Mouse (Mus musculus): ENCODE results near the gene Tbrg4.

DNA sequence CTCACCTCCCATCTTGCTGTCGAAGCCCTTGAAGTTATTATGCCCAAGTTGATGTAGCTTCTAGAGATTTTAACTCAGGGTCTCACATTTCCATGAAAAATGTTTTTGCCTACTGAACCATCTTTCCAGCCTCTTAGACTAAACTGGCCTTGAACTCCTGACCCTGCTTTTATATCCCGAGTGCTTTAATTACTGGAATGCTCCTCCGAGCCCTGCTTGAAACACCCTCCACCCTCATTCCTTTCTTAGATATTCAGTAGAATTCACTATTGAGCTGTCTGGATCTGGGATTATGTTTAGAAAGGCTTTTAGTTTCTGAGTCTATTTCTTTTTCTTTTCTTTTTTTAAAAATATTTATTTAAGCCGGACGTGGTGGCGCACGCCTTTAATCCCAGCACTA, 46.5 kb downstream of the Tbrg4 start:
- TF ChIP-seq SIN3A (IDR thresholded peaks at IDR 0.05; ENCODE audit: low read length) (no peak), CTCF (IDR thresholded peaks at IDR 0.05 in 2 of 3, conservative IDR thresholded peaks at IDR 0.05 in 1 of 3; ENCODE audit: control insufficient read depth in 1 of 3, insufficient read depth in 1 of 3, low read depth in 2 of 3, low read length in 3 of 3, poor library complexity in 1 of 3, severe bottlenecking in 1 of 3) (no peak), RCOR1 (IDR thresholded peaks at IDR 0.05; ENCODE audit: low read depth, low read length) (no peak), TBP (IDR thresholded peaks at IDR 0.05; ENCODE audit: low read depth, low read length) (no peak), TCF12 (IDR thresholded peaks at IDR 0.05; ENCODE audit: low read depth, low read length) (no peak), GATA1 (IDR thresholded peaks at IDR 0.05; ENCODE audit: low read depth, low read length) (no peak), POLR2AphosphoS5 (IDR thresholded peaks at IDR 0.05; ENCODE audit: borderline replicate concordance, low read depth, low read length) (no peak), ZKSCAN1 (IDR thresholded peaks at IDR 0.05; ENCODE audit: low read depth, low read length) (no peak), E2F4 (IDR thresholded peaks at IDR 0.05; ENCODE audit: borderline replicate concordance, low read depth, low read length) (no peak), HCFC1 (IDR thresholded peaks at IDR 0.05; ENCODE audit: low read depth, low read length) (no peak), BHLHE40 (IDR thresholded peaks at IDR 0.05; ENCODE audit: borderline replicate concordance, low read depth, low read length) (no peak)
